Mouse (Mus musculus) natural killer cell, adult 2 months (primary cell): ENCODE results near the gene Abl1.
A peak's percentile ranks its signal among the peaks of the same experiment; 100 is the strongest.

Source experiments
- DNase-seq, 2 experiments: peaks; one replicate each; pipeline ENCODE4 v3.0.0; 2022; ENCODE audit warnings: low spot score in 2 of 2

The Abl1 gene

DNA sequence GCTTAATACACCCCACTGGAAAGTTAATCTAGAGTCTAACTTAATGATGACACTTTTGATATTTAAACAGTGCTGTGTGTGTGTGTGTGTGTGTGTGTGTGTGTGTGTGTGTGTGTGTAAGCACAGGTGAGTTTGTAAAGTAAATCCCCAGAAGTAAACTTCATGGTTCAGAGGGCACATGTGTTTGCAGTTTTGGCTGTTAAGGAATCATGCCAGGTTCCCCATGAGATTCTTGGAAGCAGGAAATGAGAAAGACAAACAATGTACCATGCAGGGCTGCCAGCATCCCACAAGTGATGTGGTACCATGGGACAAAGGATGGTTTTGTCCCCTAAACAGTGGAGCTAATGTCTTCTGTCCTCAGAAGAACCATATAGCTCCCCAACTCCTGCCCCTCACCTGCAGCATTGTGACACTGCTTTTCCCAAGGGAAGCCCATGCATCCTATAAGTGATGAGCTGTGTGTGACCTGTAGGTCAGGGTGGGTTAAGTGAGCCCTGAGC, 57.6 kb downstream of the Abl1 start:
- no peak for DNase-seq

GRCm38 (mm10) chr2:31746835-31747234, 58.7 kb downstream of the Abl1 start:
- peak in 1 of 2 experiments; percentile 28 for DNase-seq

GRCm38 (mm10) chr2:31749046-31749709, 61.0 kb downstream of the Abl1 start:
- no peak for DNase-seq

- DNase-seq = no peak
Measured at GRCm38 (mm10) chr2:31750133-31750532, 62.0 kb downstream of the Abl1 start.

GRCm38 (mm10) chr2:31757472-31757871, 69.3 kb downstream of the Abl1 start:
- no peak for DNase-seq

DNA sequence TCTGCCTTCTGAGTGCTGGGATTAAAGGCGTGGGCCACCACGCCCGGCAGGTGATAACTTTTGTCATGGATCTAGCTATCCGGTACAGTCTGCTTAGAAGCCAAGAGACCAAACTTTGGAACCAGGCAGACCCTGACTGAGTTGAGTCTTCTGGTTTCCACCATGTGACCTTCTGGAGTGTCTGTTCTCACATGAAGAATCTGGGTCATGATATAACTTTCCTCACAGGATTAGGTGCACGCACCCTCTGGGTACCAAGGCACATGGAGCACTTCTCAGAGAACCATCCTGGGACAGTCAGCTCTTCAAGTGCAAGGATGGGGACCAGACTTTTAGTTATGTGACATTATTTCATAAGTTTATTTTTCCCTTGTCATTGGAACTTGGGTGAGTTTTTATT, 70.8 kb downstream of the Abl1 start:
- no peak for DNase-seq

- peak; percentile 43 to 52 for DNase-seq
Measured at GRCm38 (mm10) chr2:31759751-31760460, 71.7 kb downstream of the Abl1 start.

- DNase-seq = no peak
Measured at GRCm38 (mm10) chr2:31760486-31760885, 72.3 kb downstream of the Abl1 start.

GRCm38 (mm10) chr2:31761115-31761531, 72.9 kb downstream of the Abl1 start:
- DNase-seq = no peak

DNA sequence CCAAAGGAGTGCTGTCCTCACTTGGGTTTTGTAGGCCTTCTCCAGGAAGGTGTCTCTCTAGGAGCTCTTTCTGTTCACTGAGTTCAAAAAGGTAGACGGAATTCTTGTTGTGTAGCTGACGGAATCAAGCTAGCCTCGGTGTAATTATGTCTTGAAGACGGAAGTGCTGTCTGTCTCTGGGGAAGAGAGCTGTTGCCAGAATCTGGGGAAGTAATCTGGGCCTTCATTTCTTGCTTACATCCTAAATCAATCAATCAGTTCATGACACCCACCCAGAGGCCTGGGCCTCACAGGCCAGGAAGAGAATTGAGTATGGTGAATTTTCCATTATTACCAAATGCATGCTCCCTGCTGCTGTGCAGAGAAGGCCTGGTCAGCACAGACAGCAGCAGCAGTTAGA, 73.4 kb downstream of the Abl1 start:
- no peak for DNase-seq

GRCm38 (mm10) chr2:31762155-31762554, 74.0 kb downstream of the Abl1 start:
- DNase-seq = no peak

DNA sequence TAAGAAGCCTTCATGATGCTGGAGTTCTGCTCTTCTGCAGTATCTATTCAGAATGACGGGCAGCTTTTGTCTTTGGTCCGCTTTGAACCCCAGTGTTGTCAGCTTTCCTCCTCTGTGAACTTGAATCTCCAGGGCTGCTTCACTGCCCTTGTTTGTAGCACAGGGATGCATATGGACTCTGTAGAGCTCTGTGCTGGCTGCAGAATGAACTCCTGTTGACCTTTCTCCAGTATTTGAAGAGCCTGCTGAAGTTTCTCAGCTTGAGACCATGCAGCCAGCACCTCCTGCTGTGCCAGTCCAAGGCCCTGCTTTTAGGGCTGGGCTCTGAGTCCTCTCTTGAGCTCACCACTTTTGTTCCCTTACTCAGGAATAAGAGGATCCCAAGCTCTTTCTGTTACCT, 74.7 kb downstream of the Abl1 start:
- DNase-seq = no peak

DNA sequence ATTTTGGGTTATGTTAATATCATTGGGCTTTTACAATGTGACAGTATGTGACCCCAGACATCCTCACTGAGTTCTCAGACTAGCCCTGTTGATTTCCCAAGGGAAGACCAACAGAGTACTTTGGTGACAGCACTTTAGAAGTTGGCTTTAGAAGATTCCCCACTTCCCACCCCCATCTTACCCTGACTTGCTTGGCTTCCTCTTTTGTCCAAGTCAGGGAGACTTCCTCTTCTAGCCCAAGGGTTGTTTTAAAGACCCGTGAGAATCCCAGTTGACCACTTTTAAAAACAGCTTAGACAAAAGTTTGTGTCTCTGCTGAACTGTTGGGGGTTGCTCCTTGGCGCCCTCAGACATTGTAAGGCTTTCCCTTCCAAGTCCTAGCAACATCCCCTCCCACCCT, 75.1 kb downstream of the Abl1 start:
- no peak for DNase-seq

DNA sequence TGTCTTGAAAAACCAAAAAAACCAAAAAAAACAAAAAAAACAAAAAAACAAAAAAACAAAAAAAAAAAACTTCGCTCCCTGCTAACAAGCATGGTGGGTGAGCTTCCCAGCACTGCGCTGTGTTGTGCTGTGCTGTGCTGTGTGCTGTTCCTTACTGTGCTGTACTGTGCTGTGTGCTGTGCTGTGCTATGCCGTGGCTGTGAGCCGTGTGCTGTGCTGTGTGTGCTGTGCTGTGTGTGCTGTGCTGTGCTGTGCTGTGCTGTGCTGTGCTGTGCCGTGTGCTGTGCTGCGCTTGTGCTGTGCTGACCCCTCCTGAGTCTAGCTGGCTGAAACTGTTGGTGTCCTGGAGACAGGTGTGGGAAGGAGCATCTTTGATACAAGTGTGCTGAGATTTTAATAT, 78.9 kb downstream of the Abl1 start:
- DNase-seq = no peak

GRCm38 (mm10) chr2:31767815-31768214, 79.6 kb downstream of the Abl1 start:
- no peak for DNase-seq

DNA sequence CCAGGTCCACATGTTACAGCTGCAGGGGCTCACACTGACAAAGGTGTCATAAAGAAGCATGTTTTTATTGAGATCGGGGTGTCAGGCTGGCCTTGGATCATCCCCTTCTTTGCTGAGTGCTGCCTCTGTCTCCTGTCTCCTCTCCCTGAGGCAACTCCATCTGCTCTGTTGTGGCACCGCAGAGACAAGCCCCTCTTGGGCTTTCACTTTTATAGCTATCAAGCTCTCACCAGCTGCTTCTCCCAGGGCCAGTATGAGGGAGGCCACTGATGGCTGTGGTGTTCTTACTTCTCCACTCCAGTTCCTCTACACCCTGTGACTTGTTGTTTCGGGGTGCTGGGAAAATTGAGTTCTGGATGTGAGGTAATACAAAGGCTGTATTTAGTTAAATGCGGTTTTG, 80.9 kb downstream of the Abl1 start:
- no peak for DNase-seq

- no peak for DNase-seq
Measured at GRCm38 (mm10) chr2:31769631-31770111, 81.5 kb downstream of the Abl1 start.

DNA sequence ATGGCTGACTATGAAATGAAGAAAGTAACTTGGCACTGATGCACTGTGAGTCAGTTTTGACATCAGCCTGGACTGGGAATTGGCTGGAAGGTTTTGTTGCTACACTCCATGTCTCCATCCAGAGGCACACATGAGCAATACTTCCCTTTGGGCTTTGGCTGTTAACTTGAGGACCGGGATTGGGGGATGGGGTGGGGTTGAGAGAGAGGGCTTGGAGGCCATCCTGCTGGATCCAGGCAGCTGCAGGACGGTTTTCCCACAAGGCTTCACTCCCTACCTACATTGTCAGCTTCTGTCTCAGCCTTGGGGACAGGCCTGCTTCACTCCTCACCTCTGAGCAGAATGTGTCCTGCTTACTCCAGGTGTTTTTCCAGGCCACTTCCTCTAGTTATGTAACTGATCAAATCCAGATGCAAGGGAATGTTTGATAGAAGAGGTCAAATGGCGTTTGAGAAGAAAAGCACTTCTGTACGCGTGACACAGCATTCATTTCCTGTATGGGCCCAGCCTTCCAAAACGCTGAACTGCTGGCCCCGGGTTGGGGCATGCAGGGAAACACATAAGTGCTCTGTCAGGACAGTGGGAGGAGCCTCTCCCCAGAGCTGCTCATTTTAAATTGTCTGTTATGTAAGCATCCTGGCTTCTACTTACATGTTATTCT, 82.7 kb downstream of the Abl1 start:
- DNase-seq = peak; percentile 26 to 39

DNA sequence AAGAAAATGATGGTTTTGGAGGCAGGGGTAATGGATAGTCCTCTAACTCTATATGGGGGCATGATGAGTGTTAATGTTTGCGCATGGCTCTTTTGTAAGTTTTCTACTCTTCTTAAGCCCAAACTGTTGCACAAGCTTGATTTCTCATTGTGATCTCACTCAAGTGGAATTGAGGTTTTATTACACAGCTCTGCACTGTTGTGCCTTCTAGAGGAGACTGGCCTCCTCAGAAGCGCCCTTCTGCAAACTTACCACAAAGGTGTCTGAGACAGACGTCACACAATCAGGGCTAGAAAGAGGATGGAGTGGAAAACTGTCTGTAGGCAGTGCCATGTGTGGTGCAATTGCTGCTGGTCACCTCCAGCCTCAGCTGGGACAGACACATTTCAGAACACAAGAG, 88.3 kb downstream of the Abl1 start:
- DNase-seq = no peak

- DNase-seq = no peak
Measured at GRCm38 (mm10) chr2:31779258-31779657, 91.1 kb downstream of the Abl1 start.

- no peak for DNase-seq
Measured at GRCm38 (mm10) chr2:31782958-31783602, 94.9 kb downstream of the Abl1 start.

DNA sequence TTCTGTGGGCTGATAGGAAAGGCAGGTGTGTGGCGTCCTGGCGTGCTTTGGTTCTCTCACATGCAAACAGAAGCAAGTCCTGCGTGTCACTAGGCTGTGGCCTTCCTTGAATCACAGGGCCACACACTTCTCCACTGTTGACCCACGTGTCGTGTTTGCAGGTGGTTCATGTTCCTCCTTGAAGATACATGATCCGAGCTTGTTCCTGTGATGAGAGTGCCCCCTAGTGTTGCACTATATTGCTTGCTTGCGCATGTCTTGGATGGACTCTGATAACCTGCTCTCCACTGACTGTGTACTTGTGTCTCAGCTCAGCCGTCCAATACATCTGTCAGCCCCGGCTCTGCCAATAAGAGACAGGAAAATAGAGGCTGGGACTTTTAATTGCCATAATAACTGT, 96.9 kb downstream of the Abl1 start:
- peak; percentile 75 to 80 for DNase-seq
